24 mouse cellular contexts compared by ENCODE assay signal in the genomic region with DNA sequence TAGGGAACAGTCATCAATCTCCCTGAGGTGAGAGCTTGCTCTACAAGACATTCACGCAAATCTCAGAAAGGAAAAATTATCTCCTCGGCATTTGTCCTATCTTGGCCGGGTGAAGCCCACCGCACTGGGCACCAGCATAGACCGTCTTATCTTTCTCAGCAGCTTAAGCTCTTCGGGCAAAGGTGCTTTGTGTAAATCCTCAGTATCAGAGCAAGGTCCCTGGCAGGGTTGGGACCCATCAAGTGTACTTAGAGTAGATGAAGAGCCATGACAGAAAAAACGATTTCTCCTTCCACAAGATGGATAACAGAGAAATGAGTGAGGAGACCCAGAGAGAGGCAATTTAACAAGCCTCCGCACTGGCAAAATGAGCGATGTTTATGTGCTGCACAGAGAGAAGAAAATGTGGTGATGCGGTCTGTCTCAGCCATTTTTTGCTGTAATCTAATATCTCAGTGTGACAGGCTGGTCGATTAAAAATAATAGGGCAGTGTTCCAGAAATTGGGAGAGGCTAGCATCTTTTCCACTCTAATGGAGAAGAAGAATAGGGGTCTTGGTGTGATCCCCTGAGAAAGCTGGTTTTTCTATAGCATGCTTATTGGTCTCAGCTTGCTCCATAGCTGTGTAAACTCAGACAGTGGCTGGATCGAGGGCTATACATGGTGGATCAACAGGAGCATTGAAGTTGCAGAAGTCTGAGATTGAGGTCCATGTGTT.
A peak's percentile ranks its signal among the peaks of the same experiment; 100 is the strongest.
DNase-seq lines count a peak whose midpoint lies in the region; ATAC-seq lines count a peak whose summit lies in the region.
"Had no signal": no experiment of that assay in that cellular context is flagged by ENCODE, and none has a peak within 500 bp of the region (broad histone marks: within the 10 kb centered on the region; RNA-seq: fewer than 3 reads in every experiment).

No protein-coding gene starts in this region.

- H3K4me2 ChIP-seq in midbrain, embryonic 16.5 days (ENCODE audit: low read length), result no peak overlapping the region
- H3K4me2 ChIP-seq in hindbrain, embryonic 14.5 days (replicated peaks), result no peak overlapping the region
- H3K4me2 ChIP-seq: forebrain, embryonic 13.5 days; heart, embryonic 15.5 days; limb, embryonic 13.5 days; liver, embryonic 12.5 days had no signal

- H3K4me3 ChIP-seq in midbrain, embryonic 10.5 days, result no peak overlapping the region
- no peak overlapping the region for H3K4me3 ChIP-seq in midbrain, embryonic 16.5 days (ENCODE audit: low read depth, low read length)
- H3K4me3 ChIP-seq in embryonic facial prominence, embryonic 10.5 days, result no peak overlapping the region
- H3K4me3 ChIP-seq in hindbrain, embryonic 14.5 days (replicated peaks; ENCODE audit: low read length), result no peak overlapping the region
- H3K4me3 ChIP-seq: forebrain, embryonic 13.5 days; heart, embryonic 10.5 days; heart, embryonic 15.5 days; limb, embryonic 13.5 days; liver, embryonic 12.5 days; megakaryocyte, embryonic 14.5 days had no signal

- H3K36me3 ChIP-seq in midbrain, embryonic 10.5 days, result no peaks in the 10 kb centered on the region
- no peaks in the 10 kb centered on the region for H3K36me3 ChIP-seq in midbrain, embryonic 16.5 days (ENCODE audit: control insufficient read depth, insufficient read depth, low read length)
- H3K36me3 ChIP-seq in embryonic facial prominence, embryonic 10.5 days (replicated peaks), result no peaks in the 10 kb centered on the region
- no peaks in the 10 kb centered on the region for H3K36me3 ChIP-seq in hindbrain, embryonic 14.5 days (replicated peaks; ENCODE audit: control insufficient read depth, insufficient read depth)
- H3K36me3 ChIP-seq: heart, embryonic 10.5 days; heart, embryonic 15.5 days; limb, embryonic 13.5 days; liver, embryonic 12.5 days had no signal

- DNase-seq in midbrain, embryonic 10.5 days (ENCODE audit: low spot score), result no peak
- no peak for DNase-seq in embryonic facial prominence, embryonic 10.5 days (ENCODE audit: low spot score)
- DNase-seq in hindbrain, embryonic 14.5 days (ENCODE audit: low spot score), result no peak
- DNase-seq in retina, embryonic 14.5 days (ENCODE audit: low spot score), result peak; percentile 67
- no peak for DNase-seq in kidney, adult 18-20 months
- DNase-seq in heart, adult 9 months (ENCODE audit: low spot score in 2 of 2), result no peak
- DNase-seq: adrenal gland, postnatal 25 days; cerebellum, adult 2 months; cerebellum, postnatal 14 days; gastrocnemius, postnatal 10 days; kidney, adult 8-10 months; kidney, postnatal 4 days; liver, postnatal 0 days; lung, postnatal 36 days had no signal

- no peak overlapping the region for H3K9ac ChIP-seq in midbrain, embryonic 16.5 days (ENCODE audit: low read depth, low read length)
- H3K9ac ChIP-seq in hindbrain, embryonic 14.5 days, result no peak overlapping the region
- H3K9ac ChIP-seq: forebrain, embryonic 13.5 days; heart, embryonic 15.5 days; limb, embryonic 13.5 days; liver, embryonic 12.5 days; liver, postnatal 0 days had no signal

- 86% methylated on average over 12 of the region's 12 CpGs for WGBS in midbrain, embryonic 10.5 days
- 62% methylated on average over 12 of the region's 12 CpGs for WGBS in midbrain, embryonic 16.5 days
- WGBS in embryonic facial prominence, embryonic 10.5 days, result 83% methylated on average over 12 of the region's 12 CpGs
- 61% methylated on average over 12 of the region's 12 CpGs for WGBS in hindbrain, embryonic 14.5 days

- H3K9me3 ChIP-seq in midbrain, embryonic 10.5 days (replicated peaks), result no peaks in the 10 kb centered on the region
- H3K9me3 ChIP-seq in midbrain, embryonic 16.5 days (replicated peaks; ENCODE audit: control insufficient read depth, low read length, poor library complexity, severe bottlenecking), result no peaks in the 10 kb centered on the region
- H3K9me3 ChIP-seq in embryonic facial prominence, embryonic 10.5 days, result no peaks in the 10 kb centered on the region
- no peaks in the 10 kb centered on the region for H3K9me3 ChIP-seq in hindbrain, embryonic 14.5 days (ENCODE audit: control insufficient read depth, low read length)
- H3K9me3 ChIP-seq: forebrain, embryonic 13.5 days; heart, embryonic 10.5 days; heart, embryonic 15.5 days; limb, embryonic 13.5 days; liver, embryonic 12.5 days; megakaryocyte, embryonic 14.5 days had no signal

- peak overlapping the region; percentile 57; the same call in 1 of the 2 replicates for H3K27ac ChIP-seq in midbrain, embryonic 10.5 days (replicated peaks)
- H3K27ac ChIP-seq in midbrain, embryonic 16.5 days (ENCODE audit: low read length), result no peak overlapping the region
- H3K27ac ChIP-seq in embryonic facial prominence, embryonic 10.5 days (replicated peaks), result 0 out of 2 replicates have a peak overlapping the region, but pooled peaks have one; percentile 19
- H3K27ac ChIP-seq in hindbrain, embryonic 14.5 days, result peak overlapping the region; percentile 60; the same call in 1 of the 2 replicates
- H3K27ac ChIP-seq: forebrain, embryonic 13.5 days; heart, embryonic 10.5 days; heart, embryonic 15.5 days; kidney, postnatal 0 days; limb, embryonic 13.5 days; liver, embryonic 12.5 days had no signal

- H3K27me3 ChIP-seq in midbrain, embryonic 10.5 days (ENCODE audit: low read depth, poor library complexity, severe bottlenecking), result no peaks in the 10 kb centered on the region; the same call in 1 of the 2 replicates
- no peaks in the 10 kb centered on the region for H3K27me3 ChIP-seq in midbrain, embryonic 16.5 days (ENCODE audit: control insufficient read depth, insufficient read depth, low read depth, low read length)
- no peaks in the 10 kb centered on the region for H3K27me3 ChIP-seq in embryonic facial prominence, embryonic 10.5 days (replicated peaks; ENCODE audit: low read depth, poor library complexity, severe bottlenecking)
- H3K27me3 ChIP-seq in hindbrain, embryonic 14.5 days (ENCODE audit: control insufficient read depth, insufficient read depth, low read length), result no peaks in the 10 kb centered on the region
- H3K27me3 ChIP-seq: forebrain, embryonic 13.5 days; heart, embryonic 15.5 days; limb, embryonic 13.5 days; liver, embryonic 12.5 days; megakaryocyte, embryonic 14.5 days had no signal

- H3K4me1 ChIP-seq in midbrain, embryonic 10.5 days, result peaks cover 27% of the 10 kb centered on the region
- H3K4me1 ChIP-seq in midbrain, embryonic 16.5 days (ENCODE audit: control insufficient read depth, insufficient read depth, low read length), result no peaks in the 10 kb centered on the region
- H3K4me1 ChIP-seq in embryonic facial prominence, embryonic 10.5 days, result peaks cover 12% of the 10 kb centered on the region
- peaks cover 7% of the 10 kb centered on the region; the same call in 1 of the 2 replicates for H3K4me1 ChIP-seq in hindbrain, embryonic 14.5 days (replicated peaks; ENCODE audit: control insufficient read depth, insufficient read depth, low read length)
- H3K4me1 ChIP-seq: heart, embryonic 10.5 days; limb, embryonic 13.5 days; liver, embryonic 12.5 days; megakaryocyte, embryonic 14.5 days had no signal

- ATAC-seq in midbrain, embryonic 16.5 days, result no peak
- peak; percentile 53; the same call in 1 of the 2 replicates for ATAC-seq in hindbrain, embryonic 14.5 days (ENCODE audit: low FRiP score)
- ATAC-seq: CD4-positive, CD25-positive, alpha-beta regulatory T cell, adult 4 months; forebrain, embryonic 13.5 days; inflammation-experienced regulatory T-cells, adult 6 months; liver, embryonic 12.5 days; liver, postnatal 0 days had no signal
